Comparison of ENCODE assay signal across 26 mouse cellular contexts in genomic region chr13:93630941-93631705, GRCm38 (mm10). TPM values are rescaled to one million over a fixed set of nuclear protein-coding genes. Genes with fewer than 3 reads are reported as not detected.
DNase-seq lines count a peak whose midpoint lies in the region; ATAC-seq and TF ChIP-seq lines count a peak whose summit lies in the region.
"Had no signal": no experiment of that assay in that cellular context is flagged by ENCODE, and none has a peak within 500 bp of the region (broad histone marks: within the 10 kb centered on the region; RNA-seq: fewer than 3 reads in every experiment).

No protein-coding gene starts in this region.

- no peak for TF ChIP-seq POLR2A in cerebellum, adult 2 months (IDR thresholded peaks at IDR 0.05; ENCODE audit: borderline replicate concordance, insufficient read depth, low read length)

- H3K4me2 ChIP-seq in forebrain, embryonic 14.5 days (ENCODE audit: low read length): no peak overlapping the region
- H3K4me2 ChIP-seq: limb, embryonic 13.5 days; stomach, embryonic 15.5 days had no signal

- TF ChIP-seq CTCF in cerebellum, adult 2 months (IDR thresholded peaks at IDR 0.05; ENCODE audit: borderline replicate concordance, insufficient read depth, low read depth, low read length): no peak

- H3K9me3 ChIP-seq in forebrain, embryonic 14.5 days (replicated peaks; ENCODE audit: control insufficient read depth, low read length): no peaks in the 10 kb centered on the region
- no peaks in the 10 kb centered on the region for H3K9me3 ChIP-seq in forebrain, embryonic 10.5 days
- H3K9me3 ChIP-seq: hindbrain, embryonic 10.5 days; limb, embryonic 13.5 days; stomach, embryonic 15.5 days had no signal

- H3K4me3 ChIP-seq in forebrain, embryonic 14.5 days (ENCODE audit: low read depth, low read length): no peak overlapping the region
- H3K4me3 ChIP-seq in forebrain, embryonic 10.5 days: no peak overlapping the region
- no peak overlapping the region for H3K4me3 ChIP-seq in cerebellum, adult 2 months (replicated peaks; ENCODE audit: insufficient read depth, low read depth, low read length)
- H3K4me3 ChIP-seq: hindbrain, embryonic 10.5 days; limb, embryonic 13.5 days; myocyte; stomach, embryonic 15.5 days had no signal

- H3K36me3 ChIP-seq in forebrain, embryonic 14.5 days (ENCODE audit: control insufficient read depth, insufficient read depth, low read length): no peaks in the 10 kb centered on the region
- no peaks in the 10 kb centered on the region for H3K36me3 ChIP-seq in forebrain, embryonic 10.5 days (replicated peaks)
- H3K36me3 ChIP-seq: hindbrain, embryonic 10.5 days; limb, embryonic 13.5 days; stomach, embryonic 15.5 days had no signal

- ATAC-seq in forebrain, embryonic 14.5 days: no peak

- no peaks in the 10 kb centered on the region for H3K4me1 ChIP-seq in forebrain, embryonic 14.5 days (ENCODE audit: control insufficient read depth, insufficient read depth, low read length)
- peaks cover 12% of the 10 kb centered on the region for H3K4me1 ChIP-seq in forebrain, embryonic 10.5 days
- peaks cover 8% of the 10 kb centered on the region for H3K4me1 ChIP-seq in cerebellum, adult 2 months (ENCODE audit: control insufficient read depth, insufficient read depth, low read length)
- H3K4me1 ChIP-seq: stomach, embryonic 15.5 days had no signal

- no peaks in the 10 kb centered on the region for H3K27me3 ChIP-seq in forebrain, embryonic 14.5 days (replicated peaks; ENCODE audit: control insufficient read depth, insufficient read depth, low read length)
- H3K27me3 ChIP-seq in forebrain, embryonic 10.5 days (ENCODE audit: poor library complexity, severe bottlenecking): no peaks in the 10 kb centered on the region
- no peaks in the 10 kb centered on the region for H3K27me3 ChIP-seq in cerebellum, adult 2 months (ENCODE audit: control insufficient read depth, insufficient read depth, low read length)
- H3K27me3 ChIP-seq: limb, embryonic 13.5 days; stomach, embryonic 15.5 days had no signal

- intact Hi-C loops in left cerebral cortex, postnatal 4 days (cut with DNase I): no loop called here

- WGBS in forebrain, embryonic 14.5 days: 84% methylated on average over 10 of the region's 10 CpGs
- WGBS in forebrain, embryonic 10.5 days: 89% methylated on average over 10 of the region's 10 CpGs
- WGBS in cerebellum, adult 2 months: 36% methylated on average over 10 of the region's 10 CpGs

- peak; percentile 32 for DNase-seq in forebrain, embryonic 14.5 days (ENCODE audit: low spot score)
- no peak for DNase-seq in forebrain, embryonic 10.5 days (ENCODE audit: extremely low spot score, low spot score)
- DNase-seq in left cerebral cortex, postnatal 4 days: peak; percentile 64
- DNase-seq in left cerebral cortex, adult 8-10 months (ENCODE audit: low spot score in 2 of 2): no peak
- peak; percentile 51 to 69 for DNase-seq in cerebellum, adult 2 months
- DNase-seq in cerebellum, postnatal 36 days: peak; percentile 55 to 57
- no peak for DNase-seq in kidney, postnatal 10 days
- no peak for DNase-seq in ovary, postnatal 36 days (ENCODE audit: low spot score)
- DNase-seq: adrenal gland, adult 8-10 months; gastrocnemius, postnatal 36 days; kidney, adult 8-10 months; kidney, postnatal 36 days; lung, postnatal 14 days; midbrain, embryonic 14.5 days; right cerebral cortex, postnatal 25 days; thymus, adult 18-20 months had no signal

- H3K27ac ChIP-seq in forebrain, embryonic 14.5 days (ENCODE audit: low read depth, low read length): no peak overlapping the region
- H3K27ac ChIP-seq in forebrain, embryonic 10.5 days: no peak overlapping the region
- no peak overlapping the region for H3K27ac ChIP-seq in cerebellum, adult 2 months (ENCODE audit: insufficient read depth, low read length)
- H3K27ac ChIP-seq: hindbrain, embryonic 10.5 days; limb, embryonic 13.5 days; stomach, embryonic 15.5 days had no signal

- H3K9ac ChIP-seq in forebrain, embryonic 14.5 days (ENCODE audit: low read length): no peak overlapping the region
- H3K9ac ChIP-seq: limb, embryonic 13.5 days; stomach, embryonic 15.5 days had no signal

RNA-seq across cellular contexts. Expression of gene Bhmt, which starts 6.6 kb away (rescaled TPM):
- polyA plus RNA-seq in forebrain, embryonic 14.5 days (2014; fragmentation: Nextera tagmentation; extraction: Ambion mirVana): 0.11 and 0.18 TPM in 2 replicates
- not detected in 2 replicates for polyA plus RNA-seq in forebrain, embryonic 10.5 days (2016; fragmentation: Nextera tagmentation; extraction: Ambion mirVana)
- not detected for total RNA-seq in left cerebral cortex, postnatal 4 days (2021)
- total RNA-seq in left cerebral cortex, adult 8-10 months (2022): not detected
- 0.16 TPM in 1 of 2 replicates, not detected in the other for polyA plus RNA-seq in cerebellum, adult 2 months (2012; rRNA removed)
- total RNA-seq: gastrocnemius, postnatal 36 days; left cerebral cortex, postnatal 10 days; megakaryocyte, adult 5-6 weeks had no signal
- polyA plus RNA-seq: forebrain, embryonic 11.5 days; heart, embryonic 16.5 days; limb, embryonic 13.5 days; myocyte; spleen, adult 2 months had no signal

RNA-seq across cellular contexts. Expression of gene Bhmt2, which starts 43.0 kb away (rescaled TPM):
- polyA plus RNA-seq in forebrain, embryonic 14.5 days (2014; fragmentation: Nextera tagmentation; extraction: Ambion mirVana): not detected in 2 replicates
- polyA plus RNA-seq in forebrain, embryonic 10.5 days (2016; fragmentation: Nextera tagmentation; extraction: Ambion mirVana): 0.11 and 0.16 TPM in 2 replicates
- under 1 TPM in 1 of 2 experiments, not detected in 1; 0.20 TPM for total RNA-seq in left cerebral cortex, postnatal 4 days (2021)
- under 1 TPM; 0.34 to 0.57 (median 0.46) TPM for total RNA-seq in left cerebral cortex, adult 8-10 months (2022)
- 0.22 and 0.39 TPM in 2 replicates for polyA plus RNA-seq in cerebellum, adult 2 months (2012; rRNA removed)
- total RNA-seq: gastrocnemius, postnatal 36 days; megakaryocyte, adult 5-6 weeks had no signal
- polyA plus RNA-seq: forebrain, embryonic 11.5 days; midbrain, embryonic 14.5 days; myocyte; neural tube, embryonic 14.5 days; spleen, adult 2 months had no signal

RNA-seq across cellular contexts. Expression of gene Dmgdh, which starts 43.1 kb away (rescaled TPM):
- polyA plus RNA-seq in forebrain, embryonic 14.5 days (2014; fragmentation: Nextera tagmentation; extraction: Ambion mirVana): 0.10 TPM in 1 of 2 replicates, not detected in the other
- polyA plus RNA-seq in forebrain, embryonic 10.5 days (2016; fragmentation: Nextera tagmentation; extraction: Ambion mirVana): 0.15 TPM in 1 of 2 replicates, not detected in the other
- under 1 TPM; 0.83 to 0.86 TPM for total RNA-seq in left cerebral cortex, postnatal 4 days (2021)
- 1 to 10 TPM in 1 of 4 experiments, under 1 TPM in 3; 0.42 to 1.3 (median 0.51) TPM for total RNA-seq in left cerebral cortex, adult 8-10 months (2022)
- 0.11 TPM in 2 replicates for polyA plus RNA-seq in cerebellum, adult 2 months (2012; rRNA removed)
- total RNA-seq: gastrocnemius, postnatal 36 days; megakaryocyte, adult 5-6 weeks had no signal
- polyA plus RNA-seq: limb, embryonic 13.5 days; myocyte; spleen, adult 2 months had no signal

Comparison
In these comparisons a context has a peak if more than half of its experiments do, and no peak if none do; other contexts are left out.
1. DNase-seq: peak in forebrain, embryonic 14.5 days (single experiment), left cerebral cortex, postnatal 4 days (single experiment), cerebellum, adult 2 months (2 of 2) and cerebellum, postnatal 36 days (2 of 2); none in forebrain, embryonic 10.5 days (single experiment), left cerebral cortex, adult 8-10 months (0 of 2), kidney, postnatal 10 days (single experiment) and ovary, postnatal 36 days (single experiment).